Mouse (Mus musculus) forebrain, embryonic 16.5 days (tissue): ENCODE results near the gene Hira. TPM values are rescaled to one million over a fixed set of nuclear protein-coding genes. Genes with fewer than 3 reads are reported as not detected.

Experiments used
- ATAC-seq: fragments of 200-750 bp; cut with Nextera tagmentation; 2 replicates; pipeline ENCODE4 v1.8.0; 2017; ENCODE audit warnings: mild to moderate bottlenecking, moderate library complexity
- H3K27ac ChIP-seq: fragments of 300-500 bp; sonication (generic); 2 replicates; pipeline ENCODE4 v1.5.1; 2014; ENCODE audit warnings: low read length, control low read depth
- H3K27me3 ChIP-seq: fragments of 300-500 bp; sonication (generic); replicated peaks from 2 replicates; pipeline ENCODE4 v1.6.1; 2014; ENCODE audit warnings: low read length; ENCODE audit not compliant: control insufficient read depth, insufficient read depth
- H3K36me3 ChIP-seq: fragments of 300-500 bp; sonication (generic); 2 replicates; pipeline ENCODE4 v1.6.1; 2014; ENCODE audit not compliant: control insufficient read depth, insufficient read depth
- H3K4me1 ChIP-seq: fragments of 300-500 bp; sonication (generic); replicated peaks from 2 replicates; pipeline ENCODE4 v1.6.1; 2014; ENCODE audit warnings: low read length; ENCODE audit not compliant: control insufficient read depth, insufficient read depth
- H3K4me2 ChIP-seq: fragments of 300-500 bp; sonication (generic); 2 replicates; pipeline ENCODE4 v1.6.1; 2014; ENCODE audit warnings: mild to moderate bottlenecking, low read length, control low read depth
- H3K4me3 ChIP-seq: fragments of 300-500 bp; sonication (generic); replicated peaks from 2 replicates; pipeline ENCODE4 v1.5.1; 2014; ENCODE audit warnings: mild to moderate bottlenecking, low read length, control low read depth
- H3K9ac ChIP-seq: fragments of 300-500 bp; sonication (generic); replicated peaks from 2 replicates; pipeline ENCODE4 v1.6.1; 2014; ENCODE audit warnings: low read depth, low read length, control low read depth
- H3K9me3 ChIP-seq: fragments of 300-500 bp; sonication (generic); 2 replicates; pipeline ENCODE4 v1.6.1; 2016; ENCODE audit warnings: low read length; ENCODE audit not compliant: control insufficient read depth
- WGBS: fragments of 180-500 bp; shearing (Covaris S2); extraction: QIAGEN DNeasy Blood & Tissue Kit; methylation state at CpG from one replicate; pipeline ENCODE4 v1.1.7; 2014; 5-methylcytosine and 5-hydroxymethylcytosine counted together
- polyA plus RNA-seq: library from polyadenylated mRNA; unstranded; fragments of >200 nt; fragmentation: Nextera tagmentation; extraction: Ambion mirVana; gene quantifications from 2 replicates; pipeline ENCODE4 v1.2.1, GENCODE M21; 2015

The Hira gene
- 20.2 and 23.1 TPM in 2 replicates for polyA plus RNA-seq

GRCm38 (mm10) chr16:18876442-18877308 lies at the start of gene Hira, which contains the start of gene Mrpl40:
Gene Hira, plus strand, starts transcription at chr16:18877037.
Gene Mrpl40, minus strand, starts transcription at chr16:18876862.
- under 1% methylated on average over 67 of the region's 93 CpGs for WGBS
- peak within 1 kb of the TSS; percentile 90 for H3K9ac ChIP-seq
- H3K4me2 ChIP-seq = peak within 1 kb of the TSS; percentile 66
- no peaks in the 10 kb centered on the region for H3K9me3 ChIP-seq
- H3K4me3 ChIP-seq = peak within 1 kb of the TSS; percentile 70
- peak within 1 kb of the TSS; percentile 97 for H3K27ac ChIP-seq
- no peaks in the 10 kb centered on the region for H3K27me3 ChIP-seq
- H3K4me1 ChIP-seq = peaks cover 28% of the 10 kb centered on the region
- peaks cover 12% of the 10 kb centered on the region for H3K36me3 ChIP-seq
- ATAC-seq = peak; percentile 92

GRCm38 (mm10) chr16:18828630-18829029 lies 48.2 kb upstream of the Hira start:
- Histone ChIP-seq H3K27me3 (no peaks in the 10 kb centered on the region), H3K4me2 (no peak overlapping the region), H3K9ac (no peak overlapping the region), H3K36me3 (peaks cover 43% of the 10 kb centered on the region), H3K4me1 (no peaks in the 10 kb centered on the region), H3K4me3 (no peak overlapping the region), H3K27ac (no peak overlapping the region), H3K9me3 (no peaks in the 10 kb centered on the region)
- ATAC-seq = no peak
- WGBS = 94% methylated on average over 3 of the region's 3 CpGs

GRCm38 (mm10) chr16:18829102-18829501 lies 47.7 kb upstream of the Hira start:
- Histone ChIP-seq H3K4me1 (no peaks in the 10 kb centered on the region), H3K27ac (no peak overlapping the region), H3K36me3 (peaks cover 44% of the 10 kb centered on the region), H3K9me3 (no peaks in the 10 kb centered on the region), H3K9ac (no peak overlapping the region), H3K27me3 (no peaks in the 10 kb centered on the region), H3K4me2 (no peak overlapping the region), H3K4me3 (no peak overlapping the region)
- ATAC-seq = no peak
- 90% methylated on average over 6 of the region's 6 CpGs for WGBS

- no peak overlapping the region for H3K9ac ChIP-seq
- H3K27me3 ChIP-seq = no peaks in the 10 kb centered on the region
- no peaks in the 10 kb centered on the region for H3K9me3 ChIP-seq
- peaks cover 30% of the 10 kb centered on the region for H3K36me3 ChIP-seq
- no peak overlapping the region for H3K4me2 ChIP-seq
- ATAC-seq = no peak
- no peak overlapping the region for H3K4me3 ChIP-seq
- H3K27ac ChIP-seq = no peak overlapping the region
- no peaks in the 10 kb centered on the region for H3K4me1 ChIP-seq
- WGBS = 64% methylated on average over 2 of the region's 2 CpGs
Observed at GRCm38 (mm10) chr16:18833486-18833885, 43.4 kb upstream of the Hira start.

- Histone ChIP-seq H3K4me2 (peak overlapping the region; percentile 53), H3K4me3 (peak overlapping the region; percentile 63), H3K36me3 (peaks cover 20% of the 10 kb centered on the region), H3K27ac (no peak overlapping the region), H3K27me3 (no peaks in the 10 kb centered on the region), H3K9ac (no peak overlapping the region; the same call in 1 of the 2 replicates), H3K9me3 (no peaks in the 10 kb centered on the region), H3K4me1 (no peaks in the 10 kb centered on the region)
- WGBS = 28% methylated on average over 3 of the region's 3 CpGs
- ATAC-seq = peak; percentile 36
Observed at GRCm38 (mm10) chr16:18836073-18836467, 40.8 kb upstream of the Hira start.

- H3K27ac ChIP-seq = no peak within 1 kb of the TSS
- H3K4me1 ChIP-seq = no peaks in the 10 kb centered on the region
- no peaks in the 10 kb centered on the region for H3K9me3 ChIP-seq
- no peaks in the 10 kb centered on the region for H3K27me3 ChIP-seq
- H3K36me3 ChIP-seq = peaks cover 17% of the 10 kb centered on the region
- under 1% methylated on average over 46 of the region's 46 CpGs for WGBS
- peak within 1 kb of the TSS; percentile 74 for H3K9ac ChIP-seq
- ATAC-seq = peak; percentile 98
- peak within 1 kb of the TSS; percentile 63 for H3K4me3 ChIP-seq
- H3K4me2 ChIP-seq = peak within 1 kb of the TSS; percentile 53
Observed at GRCm38 (mm10) chr16:18836468-18837208, 40.2 kb upstream of the Hira start, which contains the start of the genes 2510002D24Rik and Gm28539. Gene 2510002D24Rik, plus strand, starts transcription at chr16:18836578. Gene Gm28539, plus strand, starts transcription at chr16:18836584.

- Histone ChIP-seq H3K4me3 (no peak overlapping the region), H3K27me3 (no peaks in the 10 kb centered on the region), H3K36me3 (peaks cover 12% of the 10 kb centered on the region), H3K9me3 (no peaks in the 10 kb centered on the region), H3K4me2 (no peak overlapping the region), H3K27ac (no peak overlapping the region), H3K4me1 (no peaks in the 10 kb centered on the region), H3K9ac (no peak overlapping the region)
- WGBS = 84% methylated on average over 4 of the region's 4 CpGs
- ATAC-seq = no peak
Observed at GRCm38 (mm10) chr16:18838346-18838745, 38.5 kb upstream of the Hira start.

- no peak for ATAC-seq
- WGBS = 91% methylated on average over 15 of the region's 15 CpGs
- H3K9ac ChIP-seq = no peak overlapping the region
Observed at GRCm38 (mm10) chr16:18846301-18846820, 30.5 kb upstream of the Hira start.

More at GRCm38 (mm10) chr16:18846301-18846820, 30.5 kb upstream of the Hira start:
- Histone ChIP-seq H3K27me3 (no peaks in the 10 kb centered on the region), H3K4me2 (no peak overlapping the region), H3K9me3 (no peaks in the 10 kb centered on the region), H3K4me1 (no peaks in the 10 kb centered on the region), H3K27ac (no peak overlapping the region), H3K4me3 (no peak overlapping the region), H3K36me3 (no peaks in the 10 kb centered on the region)
